Mouse (Mus musculus) CH12.LX (cell line): ENCODE data around the gene Pbx1. TPM values are rescaled to one million over a fixed set of nuclear protein-coding genes. Genes with fewer than 3 reads are reported as not detected.

Experiments used
- DNase-seq: peaks from one replicate; pipeline ENCODE4 v3.0.0-alpha.2; 2013; ENCODE audit errors: extremely low read depth
- H3K27ac ChIP-seq: 2 replicates; pipeline ENCODE4 v1.5.1; 2012; ENCODE audit warnings: low read depth, mild to moderate bottlenecking, control low read depth, moderate library complexity; ENCODE audit not compliant: insufficient read depth
- H3K27me3 ChIP-seq: replicated peaks from 2 replicates; pipeline ENCODE3; 2012; ENCODE audit warnings: inconsistent platforms
- H3K36me3 ChIP-seq, 2 experiments: replicated peaks in 1 of 2; 2 replicates each; pipeline versions ENCODE3 to v1.6.1; 2012; ENCODE audit warnings: inconsistent platforms in 1 of 2, low read length in 1 of 2, mild to moderate bottlenecking in 1 of 2, mixed read lengths in 1 of 2, moderate library complexity in 1 of 2; ENCODE audit not compliant: control insufficient read depth in 1 of 2, insufficient read depth in 1 of 2
- H3K4me1 ChIP-seq, 2 experiments: 2 replicates each; pipeline ENCODE4 v1.6.1; 2012; ENCODE audit warnings: inconsistent platforms in 1 of 2, moderate library complexity in 1 of 2; ENCODE audit not compliant: insufficient read depth in 2 of 2, control insufficient read depth in 1 of 2
- H3K4me2 ChIP-seq: 2 replicates; pipeline ENCODE4 v1.6.1; 2012; ENCODE audit warnings: low read depth, mild to moderate bottlenecking, control low read depth; ENCODE audit not compliant: poor library complexity, insufficient read depth, severe bottlenecking
- H3K4me3 ChIP-seq, 3 experiments: fragments of 150-350 bp in 1 of 3; sonication (generic) in 1 of 3; replicated peaks in 1 of 3; 2 replicates each; pipeline versions ENCODE3 to v1.5.1; 2011 to 2012; ENCODE audit warnings: low read depth in 2 of 3, low read length in 2 of 3, mild to moderate bottlenecking in 2 of 3, moderate library complexity in 2 of 3, control low read depth in 1 of 3, improper control_type of control experiment in 1 of 3, inconsistent platforms in 1 of 3, mixed read lengths in 1 of 3; ENCODE audit not compliant: poor library complexity in 1 of 3
- H3K79me2 ChIP-seq: replicated peaks from 2 replicates; pipeline ENCODE4 v1.6.1; 2012; ENCODE audit warnings: mild to moderate bottlenecking, moderate library complexity; ENCODE audit not compliant: control insufficient read depth, poor library complexity, insufficient read depth, severe bottlenecking; ENCODE audit errors: extremely low read depth
- H3K9ac ChIP-seq: 2 replicates; pipeline ENCODE4 v1.6.1; 2012; ENCODE audit warnings: low read depth, mild to moderate bottlenecking, control low read depth, moderate library complexity; ENCODE audit not compliant: insufficient read depth
- H3K9me3 ChIP-seq: replicated peaks from 2 replicates; pipeline ENCODE3; 2012; ENCODE audit warnings: low read length, inconsistent platforms, mixed read lengths
- CHD1 ChIP-seq: IDR thresholded peaks from 2 replicates; pipeline ENCODE4 v1.6.1; 2012; ENCODE audit warnings: low read depth, low read length, improper control_type of control experiment, inconsistent platforms
- CTCF ChIP-seq, 2 experiments: IDR thresholded peaks in 1 of 2; conservative IDR thresholded peaks in 1 of 2; 2 replicates each; pipeline ENCODE4 v1.5.1; 2011 to 2012; ENCODE audit warnings: low read depth in 2 of 2, low read length in 2 of 2, improper control_type of control experiment in 1 of 2, inconsistent platforms in 1 of 2, mild to moderate bottlenecking in 1 of 2, moderate library complexity in 1 of 2
- ELF1 ChIP-seq: IDR thresholded peaks from 2 replicates; pipeline ENCODE4 v1.6.1; 2014; ENCODE audit warnings: low read depth, mild to moderate bottlenecking, inconsistent platforms, low read length, improper control_type of control experiment
- EP300 ChIP-seq: IDR thresholded peaks from 2 replicates; pipeline ENCODE4 v1.6.1; 2011; ENCODE audit warnings: low read length, improper control_type of control experiment
- ETS1 ChIP-seq: conservative IDR thresholded peaks from 2 replicates; pipeline ENCODE4 v1.6.1; 2012; ENCODE audit warnings: low read depth, mild to moderate bottlenecking, inconsistent platforms, low read length, improper control_type of control experiment, moderate library complexity
- GABPA ChIP-seq: IDR thresholded peaks from 2 replicates; pipeline ENCODE4 v1.6.1; 2012; ENCODE audit warnings: low read depth, low read length, improper control_type of control experiment, inconsistent platforms; ENCODE audit not compliant: insufficient replicate concordance
- HCFC1 ChIP-seq: IDR thresholded peaks from 2 replicates; pipeline ENCODE4 v1.6.1; 2012; ENCODE audit warnings: low read depth, mild to moderate bottlenecking, inconsistent platforms, low read length, improper control_type of control experiment
- IRF4 ChIP-seq: IDR thresholded peaks from 2 replicates; pipeline ENCODE4 v1.6.1; 2014; ENCODE audit warnings: low read depth, mild to moderate bottlenecking, inconsistent platforms, low read length, improper control_type of control experiment
- JUN ChIP-seq: IDR thresholded peaks from 2 replicates; pipeline ENCODE4 v1.6.1; 2011; ENCODE audit warnings: low read depth, mild to moderate bottlenecking, low read length, improper control_type of control experiment, moderate library complexity; ENCODE audit not compliant: insufficient read depth
- JUND ChIP-seq: conservative IDR thresholded peaks from 2 replicates; pipeline ENCODE4 v1.6.1; 2011; ENCODE audit warnings: low read depth, low read length, improper control_type of control experiment
- KAT2A ChIP-seq: IDR thresholded peaks from 2 replicates; pipeline ENCODE4 v1.6.1; 2012; ENCODE audit warnings: low read length, improper control_type of control experiment, inconsistent platforms; ENCODE audit not compliant: insufficient replicate concordance
- MAFK ChIP-seq: IDR thresholded peaks from 2 replicates; pipeline ENCODE4 v1.6.1; 2011; ENCODE audit warnings: low read length, improper control_type of control experiment; ENCODE audit not compliant: insufficient replicate concordance
- MXI1 ChIP-seq: IDR thresholded peaks from 2 replicates; pipeline ENCODE4 v1.6.1; 2011; ENCODE audit warnings: mild to moderate bottlenecking, low read depth, low read length, improper control_type of control experiment
- MYC ChIP-seq: IDR thresholded peaks from 2 replicates; pipeline ENCODE4 v1.6.1; 2011; ENCODE audit warnings: low read depth, mild to moderate bottlenecking, improper control_type of control experiment, low read length
- NRF1 ChIP-seq: IDR thresholded peaks from 2 replicates; pipeline ENCODE4 v1.6.1; 2014; ENCODE audit warnings: low read depth, mild to moderate bottlenecking, inconsistent platforms, low read length, improper control_type of control experiment, moderate library complexity
- PAX5 ChIP-seq: IDR thresholded peaks from 2 replicates; pipeline ENCODE4 v1.6.1; 2012; ENCODE audit warnings: low read length, inconsistent platforms, mixed read lengths
- RCOR1 ChIP-seq: conservative IDR thresholded peaks from 2 replicates; pipeline ENCODE4 v1.6.1; 2012; ENCODE audit warnings: low read depth, mild to moderate bottlenecking, inconsistent platforms, low read length, improper control_type of control experiment
- TBP ChIP-seq: conservative IDR thresholded peaks from 2 replicates; pipeline ENCODE4 v1.6.1; 2011; ENCODE audit warnings: low read depth, low read length, improper control_type of control experiment
- USF1 ChIP-seq: IDR thresholded peaks from 2 replicates; pipeline ENCODE4 v1.6.1; 2014; ENCODE audit warnings: low read depth, mild to moderate bottlenecking, inconsistent platforms, low read length, improper control_type of control experiment
- USF2 ChIP-seq: conservative IDR thresholded peaks from 2 replicates; pipeline ENCODE4 v1.6.1; 2011; ENCODE audit warnings: low read depth, low read length, improper control_type of control experiment
- ZMIZ1 ChIP-seq: IDR thresholded peaks from 2 replicates; pipeline ENCODE4 v1.6.1; 2012; ENCODE audit warnings: low read depth, mild to moderate bottlenecking, inconsistent platforms, low read length, improper control_type of control experiment
- dilution Hi-C: fragments of 300-500 bp; cut with MboI; formaldehyde crosslinking; loops from 2 replicates; pipeline ENCODE4 v1.14.3; 2020; ENCODE audit warnings: low sequenced_read_pairs; ENCODE audit not compliant: extremely low pct_unique_long_range_greater_than_20kb, extremely low pct_ligation_motif_present
- in situ Hi-C: fragments of 300-500 bp; cut with MboI; formaldehyde crosslinking; loops from 3 replicates; pipeline ENCODE4 v1.14.3; 2019; ENCODE audit warnings: low sequenced_read_pairs, low pct_ligation_motif_present, low pct_unique_long_range_greater_than_20kb, mixed read lengths
- polyA plus RNA-seq: library from polyadenylated mRNA; unstranded; fragments of >175 nt; gene quantifications from 2 replicates; pipeline ENCODE4 v1.2.1, GENCODE M21; 2012; ENCODE audit warnings: low read depth; ENCODE audit not compliant: insufficient read length
- total RNA-seq, 2 experiments: library from RNA; depleted of rRNA; stranded (reverse); fragments of 300-350 nt in 1 of 2; fragments of >200 nt in 1 of 2; gene quantifications; 2 replicates each; pipeline ENCODE4 v1.2.3; 2012 to 2014

The Pbx1 gene
- total and polyA plus RNA-seq, 3 experiments: not detected

DNA sequence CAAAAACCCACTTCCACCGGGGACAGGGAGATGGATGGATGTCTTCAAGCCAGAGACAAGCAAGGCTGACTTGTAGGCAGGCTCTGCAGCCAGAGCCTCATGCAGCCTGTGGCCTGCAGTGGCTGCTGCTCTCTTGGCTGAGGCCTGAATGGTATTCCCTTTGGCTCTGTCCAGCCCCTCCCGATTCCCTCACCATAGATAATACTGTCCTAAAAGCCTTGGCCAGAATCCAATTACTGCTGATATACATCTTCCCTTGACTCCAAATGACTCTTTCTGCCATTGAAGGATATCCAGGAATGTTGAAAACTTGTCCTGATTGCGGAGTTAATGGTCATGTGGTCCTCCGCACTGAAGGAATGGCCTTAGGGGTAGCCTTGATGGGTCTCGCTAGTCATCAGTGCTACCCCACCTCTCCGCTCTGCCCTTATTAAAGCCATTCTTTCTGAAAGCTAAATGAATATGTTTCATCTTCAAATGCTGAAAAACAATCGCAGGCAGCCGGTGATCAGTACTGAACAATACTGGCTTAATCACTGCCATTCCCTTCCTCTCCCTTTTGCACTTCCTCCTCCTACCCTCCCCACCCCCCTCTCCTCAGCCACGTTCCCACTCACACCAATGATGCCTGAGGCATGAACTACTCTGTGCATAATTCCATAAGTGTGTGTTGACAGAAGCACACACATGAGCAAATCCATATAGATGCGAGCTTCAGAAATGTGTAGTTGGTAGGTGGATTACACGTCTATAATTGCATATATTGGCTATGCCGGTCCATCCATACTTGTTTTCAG lies 166.3 kb downstream of the Pbx1 start:
- Histone ChIP-seq H3K9me3 (peaks cover 70% of the 10 kb centered on the region), H3K36me3 (no peaks in the 10 kb centered on the region), H3K4me1 (no peaks in the 10 kb centered on the region), H3K4me2 (no peak overlapping the region), H3K27ac (no peak overlapping the region), H3K9ac (no peak overlapping the region), H3K27me3 (no peaks in the 10 kb centered on the region), H3K79me2 (no peaks in the 10 kb centered on the region), H3K4me3 (no peak overlapping the region)
- TF ChIP-seq MYC (no peak), CTCF (conservative IDR thresholded peaks at IDR 0.05 in 1 of 2, IDR thresholded peaks at IDR 0.05 in 1 of 2; ENCODE audit: low read depth in 2 of 2, low read length in 2 of 2) (no peak), RCOR1 (no peak), EP300 (no peak)
- dilution Hi-C loops (no loop called here), in situ Hi-C loops (no loop called here)
- no peak for DNase-seq

DNA sequence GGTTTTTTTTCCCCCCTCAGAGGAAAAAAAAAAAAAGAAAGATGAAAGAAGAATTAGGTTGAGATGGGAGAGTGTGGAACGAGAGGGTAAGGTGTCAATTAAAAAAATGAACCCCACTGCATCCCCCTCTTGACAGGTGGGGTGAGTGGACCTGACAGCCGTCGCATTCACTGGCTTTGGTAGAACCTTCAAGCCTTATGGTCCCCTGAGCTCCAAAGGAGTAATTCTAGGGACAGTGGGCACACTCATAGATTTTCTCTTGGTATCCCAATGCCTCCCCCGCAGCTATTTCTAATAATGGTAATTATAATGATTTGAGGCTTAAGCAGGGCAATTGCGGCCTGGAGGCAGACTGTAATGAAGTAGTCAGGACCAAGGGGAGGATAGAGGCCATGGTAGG lies 167.0 kb downstream of the Pbx1 start:
- Histone ChIP-seq H3K27ac (no peak overlapping the region), H3K4me3 (no peak overlapping the region), H3K27me3 (no peaks in the 10 kb centered on the region), H3K4me2 (no peak overlapping the region), H3K36me3 (no peaks in the 10 kb centered on the region), H3K4me1 (no peaks in the 10 kb centered on the region), H3K9ac (no peak overlapping the region), H3K79me2 (no peaks in the 10 kb centered on the region), H3K9me3 (peaks cover 71% of the 10 kb centered on the region)
- TF ChIP-seq JUN (no peak), ETS1 (no peak), ZMIZ1 (no peak), CTCF (conservative IDR thresholded peaks at IDR 0.05 in 1 of 2, IDR thresholded peaks at IDR 0.05 in 1 of 2; ENCODE audit: low read depth in 2 of 2, low read length in 2 of 2) (no peak), MXI1 (no peak), TBP (no peak), RCOR1 (no peak), PAX5 (no peak), CHD1 (no peak), ELF1 (no peak), GABPA (no peak), USF2 (no peak), HCFC1 (no peak), USF1 (no peak), MAFK (no peak), NRF1 (no peak), JUND (no peak), KAT2A (no peak), IRF4 (no peak)
- in situ Hi-C loops: no loop called here
- dilution Hi-C loops: no loop called here
- DNase-seq: no peak
